Mouse (Mus musculus) heart, embryonic 16.5 days (tissue): ENCODE results near the gene Zswim1. TPM values are rescaled to one million over a fixed set of nuclear protein-coding genes. Genes with fewer than 3 reads are reported as not detected.

Experiments
- ATAC-seq: fragments of 200-750 bp; cut with Nextera tagmentation; replicated peaks from 2 replicates; pipeline ENCODE4 v1.8.0; 2017; ENCODE audit warnings: moderate number of reproducible peaks; ENCODE audit not compliant: insufficient read depth, low FRiP score; ENCODE audit errors: extremely low read depth
- H3K27ac ChIP-seq: fragments of 300-500 bp; sonication (generic); 2 replicates; pipeline ENCODE4 v1.5.1; 2014; ENCODE audit warnings: mild to moderate bottlenecking, low read length, control low read depth, moderate library complexity
- H3K27me3 ChIP-seq: fragments of 300-500 bp; sonication (generic); 2 replicates; pipeline ENCODE4 v1.6.1; 2014; ENCODE audit warnings: low read length, mixed read lengths; ENCODE audit not compliant: control insufficient read depth, insufficient read depth
- H3K36me3 ChIP-seq: fragments of 300-500 bp; sonication (generic); 2 replicates; pipeline ENCODE4 v1.6.1; 2014; ENCODE audit not compliant: control insufficient read depth, insufficient read depth
- H3K4me1 ChIP-seq: fragments of 300-500 bp; sonication (generic); 2 replicates; pipeline ENCODE4 v1.6.1; 2014; ENCODE audit warnings: low read length, mixed read lengths; ENCODE audit not compliant: control insufficient read depth, insufficient read depth
- H3K4me2 ChIP-seq: fragments of 300-500 bp; sonication (generic); 2 replicates; pipeline ENCODE4 v1.6.1; 2014; ENCODE audit warnings: low read depth, mild to moderate bottlenecking, control low read depth, low read length
- H3K4me3 ChIP-seq: fragments of 300-500 bp; sonication (generic); 2 replicates; pipeline ENCODE4 v1.5.1; 2014; ENCODE audit warnings: mild to moderate bottlenecking, control low read depth, low read length
- H3K9ac ChIP-seq: fragments of 300-500 bp; sonication (generic); 2 replicates; pipeline ENCODE4 v1.6.1; 2014; ENCODE audit warnings: low read length, control low read depth
- H3K9me3 ChIP-seq: fragments of 300-500 bp; sonication (generic); replicated peaks from 2 replicates; pipeline ENCODE4 v1.6.1; 2016; ENCODE audit warnings: low read length; ENCODE audit not compliant: control insufficient read depth
- WGBS: fragments of 180-500 bp; shearing (Covaris S2); extraction: QIAGEN DNeasy Blood & Tissue Kit; methylation state at CpG from one replicate; pipeline ENCODE4 v1.1.7; 2014; 5-methylcytosine and 5-hydroxymethylcytosine counted together
- polyA plus RNA-seq: library from polyadenylated mRNA; unstranded; fragments of >200 nt; fragmentation: Nextera tagmentation; extraction: Ambion mirVana; gene quantifications from 2 replicates; pipeline ENCODE4 v1.2.1, GENCODE M21; 2015

Zswim1 gene
- polyA plus RNA-seq, 1 experiment from 2014 or later = 12.1 TPM

- 97% methylated on average over 1 of the region's 1 CpGs for WGBS
- H3K36me3 ChIP-seq = peaks cover 25% of the 10 kb centered on the region
- no peak for ATAC-seq
- no peak overlapping the region for H3K4me3 ChIP-seq
- no peak overlapping the region for H3K9ac ChIP-seq
- no peaks in the 10 kb centered on the region for H3K9me3 ChIP-seq
- H3K27me3 ChIP-seq = no peaks in the 10 kb centered on the region
- H3K4me2 ChIP-seq = no peak overlapping the region
- H3K4me1 ChIP-seq = peaks cover 3% of the 10 kb centered on the region
- H3K27ac ChIP-seq = no peak overlapping the region
These were observed 6.6 kb downstream of the Zswim1 start for GRCm38 (mm10) chr2:164829090-164829489.

GRCm38 (mm10) chr2:164831029-164831428 lies 8.5 kb downstream of the Zswim1 start:
- 82% methylated on average over 10 of the region's 10 CpGs for WGBS
- Histone ChIP-seq H3K36me3 (peaks cover 15% of the 10 kb centered on the region), H3K9ac (no peak overlapping the region), H3K9me3 (no peaks in the 10 kb centered on the region), H3K4me1 (peaks cover 15% of the 10 kb centered on the region), H3K4me2 (no peak overlapping the region), H3K27me3 (no peaks in the 10 kb centered on the region), H3K4me3 (no peak overlapping the region), H3K27ac (no peak overlapping the region)
- ATAC-seq = no peak

GRCm38 (mm10) chr2:164832032-164832747 lies 9.7 kb downstream of the Zswim1 start:
- Histone ChIP-seq H3K36me3 (peaks cover 18% of the 10 kb centered on the region), H3K27ac (peak overlapping the region; percentile 99), H3K4me1 (peaks cover 15% of the 10 kb centered on the region), H3K9me3 (no peaks in the 10 kb centered on the region), H3K4me2 (peak overlapping the region; percentile 97), H3K9ac (peak overlapping the region; percentile 89), H3K27me3 (no peaks in the 10 kb centered on the region), H3K4me3 (peak overlapping the region; percentile 75)
- 55% methylated on average over 16 of the region's 16 CpGs for WGBS
- ATAC-seq = no peak

- no peaks in the 10 kb centered on the region for H3K9me3 ChIP-seq
- peak; percentile 79 for ATAC-seq
- H3K4me3 ChIP-seq = peak within 1 kb of the TSS; percentile 75
- H3K27ac ChIP-seq = peak within 1 kb of the TSS; percentile 99
- peaks cover 15% of the 10 kb centered on the region for H3K4me1 ChIP-seq
- peak within 1 kb of the TSS; percentile 89 for H3K9ac ChIP-seq
- H3K36me3 ChIP-seq = peaks cover 18% of the 10 kb centered on the region
- peak within 1 kb of the TSS; percentile 97 for H3K4me2 ChIP-seq
- H3K27me3 ChIP-seq = no peaks in the 10 kb centered on the region
- WGBS = under 1% methylated on average over 35 of the region's 35 CpGs
These were observed 10.3 kb downstream of the Zswim1 start, which contains the start of gene Ctsa for GRCm38 (mm10) chr2:164832748-164833301. Gene Ctsa, plus strand, starts transcription at chr2:164832873.

GRCm38 (mm10) chr2:164833314-164833959 lies 11.0 kb downstream of the Zswim1 start, which contains the start of gene Neurl2:
Gene Neurl2, minus strand, starts transcription at chr2:164833456.
- peaks cover 24% of the 10 kb centered on the region for H3K36me3 ChIP-seq
- WGBS = 0% methylated on average over 31 of the region's 31 CpGs

GRCm38 (mm10) chr2:164834531-164834930 lies 12.0 kb downstream of the Zswim1 start:
- no peak for ATAC-seq
- Histone ChIP-seq H3K4me1 (peaks cover 15% of the 10 kb centered on the region), H3K27ac (peak overlapping the region; percentile 99), H3K36me3 (peaks cover 35% of the 10 kb centered on the region), H3K4me3 (peak overlapping the region; percentile 75), H3K9me3 (no peaks in the 10 kb centered on the region), H3K4me2 (peak overlapping the region; percentile 97), H3K27me3 (no peaks in the 10 kb centered on the region), H3K9ac (peak overlapping the region; percentile 89)
- 40% methylated on average over 8 of the region's 8 CpGs for WGBS

More at GRCm38 (mm10) chr2:164833314-164833959, 11.0 kb downstream of the Zswim1 start, which contains the start of gene Neurl2:
- Histone ChIP-seq H3K4me1 (peaks cover 15% of the 10 kb centered on the region), H3K9ac (peak within 1 kb of the TSS; percentile 89), H3K4me2 (peak within 1 kb of the TSS; percentile 97), H3K27ac (peak within 1 kb of the TSS; percentile 99), H3K9me3 (no peaks in the 10 kb centered on the region), H3K4me3 (peak within 1 kb of the TSS; percentile 75), H3K27me3 (no peaks in the 10 kb centered on the region)
- peak; percentile 91 for ATAC-seq

- ATAC-seq = no peak
- Histone ChIP-seq H3K9me3 (no peaks in the 10 kb centered on the region), H3K9ac (0 out of 2 replicates have a peak overlapping the region, but pooled peaks have one; percentile 89), H3K27ac (no peak overlapping the region), H3K4me2 (peak overlapping the region; percentile 97; the same call in 1 of the 2 replicates), H3K36me3 (peaks cover 38% of the 10 kb centered on the region), H3K27me3 (no peaks in the 10 kb centered on the region), H3K4me1 (peaks cover 15% of the 10 kb centered on the region), H3K4me3 (peak overlapping the region; percentile 75; the same call in 1 of the 2 replicates)
- 90% methylated on average over 4 of the region's 4 CpGs for WGBS
These were observed 12.7 kb downstream of the Zswim1 start for GRCm38 (mm10) chr2:164835164-164835563.

GRCm38 (mm10) chr2:164845782-164846181 lies 23.3 kb downstream of the Zswim1 start:
- ATAC-seq = no peak
- Histone ChIP-seq H3K36me3 (no peaks in the 10 kb centered on the region; the same call in 1 of the 2 replicates), H3K9ac (no peak overlapping the region), H3K4me2 (no peak overlapping the region), H3K27me3 (no peaks in the 10 kb centered on the region), H3K4me3 (no peak overlapping the region), H3K9me3 (no peaks in the 10 kb centered on the region), H3K27ac (no peak overlapping the region), H3K4me1 (no peaks in the 10 kb centered on the region)
- WGBS = 55% methylated on average over 3 of the region's 3 CpGs
